Mouse (Mus musculus): ENCODE measurements around the gene Lactbl1.
A peak's percentile ranks its signal among the peaks of the same experiment; 100 is the strongest.

Gene Lactbl1

DNA sequence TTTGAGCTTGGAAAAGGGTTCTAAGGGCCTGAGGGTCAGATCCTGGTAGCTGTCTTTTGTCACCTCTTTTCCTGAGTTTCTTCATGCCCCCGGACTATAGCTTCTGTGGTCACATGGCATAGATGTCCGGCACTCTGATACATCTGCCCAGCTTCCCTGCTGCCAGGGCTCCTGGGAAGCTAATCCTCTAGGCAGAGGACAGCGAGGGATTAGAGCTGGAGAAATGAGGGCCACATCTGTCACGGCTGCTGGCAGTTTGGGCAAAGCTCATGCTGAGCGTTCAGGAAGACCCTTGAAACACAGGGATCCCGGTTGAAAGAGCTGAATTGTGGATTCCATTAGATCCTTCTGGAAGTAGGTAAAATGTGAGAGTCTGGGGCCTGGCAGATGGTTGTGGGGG lies at the start of gene Lactbl1:
Gene Lactbl1 (plus strand): TSS at position 234 of the 400 bp plus-strand sequence.
- no peak for DNase-seq

- no peak for DNase-seq
These were observed 40.5 kb upstream of the Lactbl1 start for GRCm38 (mm10) chr4:136581885-136582284.

- no peak for DNase-seq
These were observed 35.1 kb upstream of the Lactbl1 start for GRCm38 (mm10) chr4:136587221-136587827.

GRCm38 (mm10) chr4:136588003-136588402 lies 34.4 kb upstream of the Lactbl1 start:
- no peak for DNase-seq

DNA sequence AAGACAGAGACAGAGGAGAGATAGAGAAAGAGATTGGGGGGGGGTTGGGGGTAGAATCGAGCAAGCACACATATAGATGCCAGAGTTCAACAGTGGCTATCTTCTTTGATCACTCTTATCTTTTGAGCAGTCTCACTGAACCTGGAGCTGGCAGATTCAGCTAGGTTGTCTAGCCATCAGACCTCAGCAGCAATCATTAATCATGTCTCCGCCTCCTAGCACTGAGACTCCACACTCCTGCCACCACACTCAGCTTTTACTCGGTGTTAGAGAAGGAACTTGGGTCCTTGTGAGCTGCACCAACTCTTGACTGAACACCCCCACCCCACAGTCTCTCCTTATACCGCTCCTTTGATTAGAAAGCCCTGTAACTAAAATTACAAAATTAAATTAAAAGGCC lies 30.3 kb upstream of the Lactbl1 start:
- no peak for DNase-seq

GRCm38 (mm10) chr4:136594006-136594405 lies 28.4 kb upstream of the Lactbl1 start:
- no peak for DNase-seq

DNA sequence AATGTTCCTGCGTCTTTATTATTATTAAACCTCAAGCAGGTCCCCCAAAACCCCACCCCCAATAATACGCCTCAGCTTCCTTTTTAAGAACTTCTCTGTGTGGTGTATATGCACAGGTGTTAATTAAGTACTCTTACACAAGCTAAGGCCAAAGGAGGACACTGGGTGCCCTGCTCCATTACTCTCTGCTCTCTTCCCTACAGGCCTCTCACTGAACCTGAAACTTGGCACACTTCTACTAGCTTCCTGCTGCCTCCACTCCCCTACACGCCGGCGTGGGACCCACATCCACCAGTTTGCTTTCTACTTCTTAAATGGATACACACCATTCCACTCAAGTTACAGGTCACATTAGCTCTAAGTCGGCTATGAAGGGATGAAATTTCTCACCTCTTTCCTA lies 27.2 kb upstream of the Lactbl1 start:
- DNase-seq: no peak

GRCm38 (mm10) chr4:136598268-136598876 lies 24.0 kb upstream of the Lactbl1 start:
- no peak for DNase-seq

DNA sequence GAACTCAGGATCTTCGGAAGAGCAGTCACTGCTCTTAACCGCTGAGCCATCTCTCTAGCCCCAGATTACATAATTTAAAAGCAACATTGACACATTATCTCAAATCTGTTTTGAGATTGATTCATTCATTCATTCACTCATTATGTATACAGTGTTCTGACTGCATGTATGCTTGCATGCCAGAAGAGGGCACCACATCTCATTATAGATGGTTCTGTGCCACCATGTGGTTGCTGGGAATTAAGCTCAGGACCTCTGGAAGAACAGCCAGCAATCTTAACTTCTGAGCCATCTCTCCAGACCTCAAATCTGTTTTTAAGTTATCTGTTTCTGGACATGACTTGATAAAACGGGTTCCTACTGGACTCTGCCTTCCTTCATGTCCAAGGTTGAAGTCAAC lies 22.6 kb upstream of the Lactbl1 start:
- no peak for DNase-seq

GRCm38 (mm10) chr4:136600536-136600935 lies 21.9 kb upstream of the Lactbl1 start:
- no peak for DNase-seq

- DNase-seq: peak; percentile 73
These were observed 20.9 kb upstream of the Lactbl1 start for GRCm38 (mm10) chr4:136601476-136601875.

DNA sequence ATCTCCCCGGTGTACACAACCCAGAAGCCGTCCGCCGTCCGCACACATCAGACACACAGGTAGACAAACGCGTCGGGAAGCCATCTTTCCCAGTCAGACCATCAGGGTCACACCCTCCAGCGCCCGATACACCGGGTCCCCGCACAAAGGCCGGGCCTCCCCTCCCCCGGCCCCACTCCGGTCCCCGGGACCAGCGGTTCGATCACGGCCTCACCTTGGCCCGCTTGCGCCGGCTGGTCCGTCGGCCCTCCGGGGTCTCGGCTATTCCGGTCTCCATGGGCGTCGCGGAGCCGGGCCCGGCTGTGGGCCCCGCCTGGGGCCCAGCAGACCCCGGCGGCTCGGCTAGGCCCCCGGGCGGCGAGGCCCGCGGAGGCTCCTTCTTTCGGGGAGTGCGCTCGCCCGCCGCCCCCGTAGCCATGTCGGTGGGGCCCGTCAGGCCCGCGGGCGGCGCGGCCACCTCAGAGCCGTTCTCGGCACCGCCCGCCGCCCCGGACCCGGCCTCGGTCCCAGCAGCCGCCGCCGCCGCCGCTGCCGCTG lies 20.3 kb upstream of the Lactbl1 start:
- peak; percentile 45 for DNase-seq

- DNase-seq: peak; percentile 93
These were observed 19.9 kb upstream of the Lactbl1 start, which contains the start of gene Kdm1a for GRCm38 (mm10) chr4:136602568-136602967. Gene Kdm1a (minus strand): TSS chr4:136602723.

DNA sequence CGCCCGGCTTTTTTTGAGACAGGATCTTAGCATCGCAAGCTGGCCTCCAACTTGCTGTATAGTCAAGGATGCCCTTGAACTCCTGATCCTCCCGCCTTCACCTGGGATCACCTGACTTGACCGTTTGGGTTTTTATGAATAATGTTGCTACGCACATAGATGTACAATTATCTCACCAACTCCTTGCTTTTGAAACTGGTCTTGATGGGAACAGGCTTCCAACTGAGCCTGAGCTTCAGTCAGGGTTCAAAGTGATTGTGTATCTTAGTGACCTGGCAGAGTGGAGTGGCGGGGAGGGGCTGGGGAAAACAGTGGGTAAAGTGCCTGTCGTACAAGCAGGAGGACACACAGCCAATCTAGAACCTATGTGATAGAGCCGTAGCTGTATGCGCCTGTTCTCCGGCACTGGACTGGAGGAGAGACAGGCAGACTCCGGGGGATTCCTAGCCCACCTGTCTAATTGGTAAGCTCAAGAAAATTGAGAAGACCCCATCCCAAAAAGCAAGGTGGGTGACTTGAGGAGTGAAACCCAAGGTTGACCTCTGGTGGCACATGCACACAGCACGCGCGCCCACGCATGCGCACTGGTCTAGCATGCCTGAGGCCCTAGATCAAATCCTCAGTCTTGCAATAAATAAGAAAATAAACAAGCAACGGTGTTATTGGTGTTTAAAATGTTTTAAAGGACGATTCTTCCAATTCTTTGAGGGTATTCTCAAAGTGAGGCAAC lies 16.5 kb upstream of the Lactbl1 start:
- DNase-seq: no peak

DNA sequence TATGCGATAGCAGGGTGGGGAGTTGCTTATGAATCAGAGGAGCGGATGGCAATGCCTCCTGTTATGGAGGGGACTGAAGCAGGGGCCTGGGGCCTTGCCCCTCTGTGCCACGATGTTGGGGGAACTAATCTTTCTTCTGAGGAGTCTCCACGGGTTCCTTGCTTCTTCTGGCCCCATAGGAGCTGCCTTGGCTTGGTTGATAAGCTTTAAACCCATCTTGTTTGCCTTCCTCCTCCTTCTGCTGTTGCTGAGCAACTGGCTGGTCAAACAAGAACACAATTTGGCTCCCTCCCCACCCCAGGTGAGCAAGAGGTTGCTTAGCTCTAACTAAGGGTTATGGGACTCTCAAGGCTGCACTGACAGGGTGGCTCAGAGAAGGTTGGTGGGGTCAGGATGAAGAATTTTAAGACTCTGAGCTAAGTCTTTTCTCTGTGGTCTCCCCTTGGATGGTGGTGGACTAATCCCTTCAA lies 12.0 kb upstream of the Lactbl1 start, which contains the start of gene Tex46:
Gene Tex46 (plus strand): TSS at position 51 of the 470 bp plus-strand sequence.
- no peak for DNase-seq

DNA sequence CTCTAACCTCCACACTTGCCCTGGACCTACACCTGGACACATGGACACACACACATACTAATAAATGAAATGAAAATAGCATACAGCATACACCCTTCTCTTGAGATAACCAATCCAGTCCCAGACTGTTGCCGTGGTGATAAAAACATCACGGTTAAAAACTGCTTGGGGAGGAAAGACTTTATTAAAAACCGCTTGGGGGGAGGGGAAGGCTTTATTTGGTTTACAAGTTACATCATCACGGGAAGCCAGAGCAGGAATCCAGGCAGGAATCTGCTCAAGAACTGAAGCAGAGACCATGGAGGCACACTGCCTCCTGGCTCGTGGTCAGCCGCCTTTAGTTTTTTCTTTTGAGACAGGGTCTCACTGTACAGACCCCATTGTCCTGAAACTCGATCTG lies 8.8 kb upstream of the Lactbl1 start:
- no peak for DNase-seq

GRCm38 (mm10) chr4:136621336-136621735 lies 1.1 kb upstream of the Lactbl1 start:
- peak; percentile 80 for DNase-seq

DNA sequence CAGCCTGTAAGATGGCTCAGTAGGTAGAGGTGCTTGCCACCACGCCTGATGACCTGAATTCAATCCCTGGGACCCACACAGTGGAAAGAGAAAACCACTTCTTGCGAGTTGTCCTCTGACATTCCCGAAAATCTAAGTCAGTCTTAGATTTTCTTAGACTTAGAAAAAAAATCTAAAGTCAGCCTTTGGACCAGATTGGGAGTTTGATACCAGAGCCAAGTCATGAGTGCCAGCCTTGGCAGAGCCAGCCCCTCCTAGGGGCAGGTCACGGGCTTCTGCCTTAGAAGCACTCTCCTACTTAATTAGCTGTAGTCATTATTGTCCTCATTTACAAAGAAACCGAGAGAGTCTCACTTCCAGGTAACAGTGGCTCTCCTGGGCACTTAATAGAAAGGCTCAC lies 465 bp upstream of the Lactbl1 start:
- no peak for DNase-seq

- DNase-seq: no peak
These were observed 4.2 kb downstream of the Lactbl1 start for GRCm38 (mm10) chr4:136626590-136626989.

- no peak for DNase-seq
These were observed 9.0 kb downstream of the Lactbl1 start for GRCm38 (mm10) chr4:136631237-136631994.

- no peak for DNase-seq
These were observed 13.6 kb downstream of the Lactbl1 start for GRCm38 (mm10) chr4:136635995-136636394.

DNA sequence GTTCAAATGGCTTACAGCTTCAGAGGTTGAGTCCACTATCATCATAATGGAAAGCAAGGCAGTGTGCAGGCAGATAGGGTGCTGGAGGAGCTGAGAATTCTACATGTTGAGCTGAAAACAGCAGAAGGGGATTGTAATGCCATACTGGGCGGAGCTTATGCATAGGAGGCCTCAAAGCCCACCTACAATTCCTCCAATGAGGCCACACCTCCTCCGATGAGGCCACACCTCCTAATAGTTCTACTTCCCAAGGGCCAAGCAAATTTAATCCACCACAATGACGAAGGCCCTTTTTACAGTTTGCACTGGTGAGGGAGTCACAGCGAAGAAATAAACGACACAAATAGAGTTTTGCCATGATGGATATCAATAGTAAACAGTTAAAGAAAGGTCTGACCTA lies 14.1 kb downstream of the Lactbl1 start:
- no peak for DNase-seq
